Mouse (Mus musculus) liver, adult 2 months (tissue): ENCODE data around the gene Gna13.

Experiments
- CTCF ChIP-seq: fragments of 200-500 bp; IDR thresholded peaks from 2 replicates; pipeline ENCODE4 v1.5.1; 2011; ENCODE audit warnings: low read depth, low read length, control low read depth
- POLR2A ChIP-seq: fragments of 200-500 bp; IDR thresholded peaks from 2 replicates; pipeline ENCODE4 v1.6.1; 2011; ENCODE audit warnings: low read length, control low read depth; ENCODE audit not compliant: insufficient read depth; ENCODE audit errors: extremely low read depth

GRCm38 (mm10) chr11:109416709-109417420 is 54.2 kb downstream of the Gna13 start:
- TF ChIP-seq CTCF (no peak), POLR2A (no peak)
